Mouse (Mus musculus) left cerebral cortex, adult 2 months (tissue): ENCODE results near the gene Tulp1. TPM values are rescaled to one million over a fixed set of nuclear protein-coding genes. Genes with fewer than 3 reads are reported as not detected.
"Not testable (repeated sequence)": the region's sequence is repeated elsewhere in the genome, so short reads cannot be mapped to it uniquely, and the experiment has no call there.

Source experiments
- DNase-seq, 2 experiments: peaks; one replicate each; pipeline ENCODE4 v3.0.0; 2021 to 2022; ENCODE audit warnings: low spot score in 2 of 2, mixed read lengths in 1 of 2; ENCODE audit errors: extremely low spot score in 1 of 2
- H3K27ac ChIP-seq: fragments of 200-600 bp; 2 replicates; pipeline ENCODE4 v1.8.1; 2022
- H3K4me3 ChIP-seq: fragments of 200-600 bp; 2 replicates; pipeline ENCODE4 v1.8.1; 2022
- CTCF ChIP-seq: fragments of 200-600 bp; IDR thresholded peaks from 2 replicates; pipeline ENCODE4 v1.8.1; 2022; ENCODE audit warnings: antibody characterized with exemption, mild to moderate bottlenecking, moderate library complexity
- intact Hi-C: fragments of 180-260 bp; cut with DNase I; formaldehyde crosslinking; loops from one replicate; pipeline ENCODE4 v1.15.1; 2025
- total RNA-seq, 2 experiments: library from RNA; stranded (reverse); gene quantifications; 2 replicates each; pipeline ENCODE4 v1.2.3; 2021

Gene Tulp1
- total RNA-seq, 2 experiments from 2014 or later = not detected

DNA sequence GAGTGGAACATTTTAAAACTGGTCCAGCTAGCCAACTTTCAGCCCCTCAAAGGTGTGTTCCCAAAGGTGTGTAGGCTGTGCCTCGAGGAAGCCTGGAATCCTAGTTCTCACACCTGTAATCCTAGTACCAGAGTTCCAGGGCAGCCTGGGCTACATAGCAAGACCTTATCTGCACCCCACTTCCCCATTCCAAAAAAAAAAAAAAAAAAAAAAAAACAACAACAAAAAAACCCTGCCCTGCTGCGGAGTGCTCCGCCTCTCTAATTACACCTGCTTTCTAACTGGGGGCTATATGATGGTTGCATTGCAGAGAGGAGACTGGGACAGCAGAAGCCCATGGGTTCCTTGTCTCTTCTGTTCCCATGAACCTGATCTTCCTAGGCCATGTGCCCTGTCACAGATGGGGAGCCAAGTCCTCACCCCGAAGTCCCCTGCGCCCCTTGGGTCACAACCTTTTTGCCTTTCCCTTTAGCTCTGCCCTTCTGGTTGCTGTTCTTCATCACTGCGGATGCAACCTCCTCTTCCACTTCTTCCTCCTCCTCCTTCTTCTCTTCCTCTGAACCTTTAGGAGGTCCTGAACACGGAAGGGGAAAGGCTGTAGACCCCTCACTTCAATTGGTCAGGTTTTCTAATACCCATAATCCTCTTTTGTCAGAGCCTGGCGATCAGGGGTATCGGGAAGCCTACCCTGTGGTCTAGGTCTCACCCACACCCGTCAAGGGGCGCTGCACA, 2.9 kb downstream of the Tulp1 start:
- TF ChIP-seq CTCF = no peak
- Histone ChIP-seq H3K4me3 (no peak overlapping the region), H3K27ac (no peak overlapping the region)
- intact Hi-C loops = no loop called here
- no peak for DNase-seq

DNA sequence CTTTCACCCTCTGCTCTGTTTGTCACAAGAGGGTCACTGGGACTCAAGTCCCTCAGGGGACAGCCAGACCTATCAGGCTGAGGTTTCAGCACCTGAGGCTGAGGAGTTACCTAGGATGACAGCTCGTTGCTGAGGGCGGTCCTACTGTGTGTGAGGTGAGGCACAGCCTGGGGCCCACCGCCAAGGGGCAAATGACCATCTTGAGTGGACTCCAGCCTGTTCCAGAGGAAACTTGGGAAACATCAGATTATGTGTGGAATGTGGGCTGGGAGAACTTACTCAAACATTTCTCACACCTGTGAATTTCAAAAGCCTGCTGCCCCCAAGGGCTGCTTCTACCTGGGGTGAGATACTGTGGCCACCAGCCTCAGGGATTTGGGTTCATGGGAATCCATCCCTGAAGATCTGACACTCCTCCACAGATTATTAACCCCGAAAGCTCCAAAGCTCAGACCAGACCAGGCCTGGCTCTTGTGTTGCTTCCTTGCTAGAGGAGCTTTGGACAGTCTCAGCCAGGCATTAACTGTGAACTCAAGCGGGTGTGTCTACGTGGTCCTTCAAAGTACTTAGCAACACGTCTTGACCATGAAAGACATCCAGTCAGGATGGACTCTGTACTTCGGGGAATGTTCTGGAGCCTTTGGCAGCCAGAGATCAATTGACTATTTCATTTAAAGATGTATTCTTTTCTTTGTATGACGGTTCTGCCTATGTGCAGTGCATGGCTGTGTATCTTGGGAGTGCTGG, 4.3 kb downstream of the Tulp1 start:
- intact Hi-C loops = no loop called here
- DNase-seq = no peak
- Histone ChIP-seq H3K27ac (no peak overlapping the region), H3K4me3 (no peak overlapping the region)
- no peak for TF ChIP-seq CTCF

- H3K4me3 ChIP-seq, H3K27ac ChIP-seq, intact Hi-C loops, DNase-seq: not testable (repeated sequence)
Measured at GRCm38 (mm10) chr17:28358576-28359261, 6.3 kb downstream of the Tulp1 start.

DNA sequence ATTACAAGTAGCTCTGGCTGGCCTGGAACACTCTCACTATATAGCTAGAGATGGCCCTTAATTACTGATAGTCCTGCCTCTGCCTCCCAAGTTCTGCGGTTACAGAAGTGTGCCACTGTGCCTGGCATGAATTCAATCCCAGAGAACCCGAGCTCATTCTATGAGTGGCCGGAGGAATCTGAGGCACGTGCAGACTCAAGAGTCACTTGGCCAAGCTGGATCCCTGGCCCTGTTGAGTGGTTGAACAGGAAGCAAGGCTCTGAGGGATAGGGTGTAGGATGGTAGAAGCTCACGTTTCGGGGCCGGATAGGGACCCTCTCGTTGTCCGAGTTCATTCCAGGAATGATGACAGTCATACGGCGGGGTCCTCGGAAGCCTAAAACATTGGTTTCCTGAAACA, 9.2 kb downstream of the Tulp1 start:
- no peak for TF ChIP-seq CTCF
- DNase-seq = no peak
- no peak overlapping the region for H3K27ac ChIP-seq
- intact Hi-C loops = no loop called here
- H3K4me3 ChIP-seq = no peak overlapping the region

DNA sequence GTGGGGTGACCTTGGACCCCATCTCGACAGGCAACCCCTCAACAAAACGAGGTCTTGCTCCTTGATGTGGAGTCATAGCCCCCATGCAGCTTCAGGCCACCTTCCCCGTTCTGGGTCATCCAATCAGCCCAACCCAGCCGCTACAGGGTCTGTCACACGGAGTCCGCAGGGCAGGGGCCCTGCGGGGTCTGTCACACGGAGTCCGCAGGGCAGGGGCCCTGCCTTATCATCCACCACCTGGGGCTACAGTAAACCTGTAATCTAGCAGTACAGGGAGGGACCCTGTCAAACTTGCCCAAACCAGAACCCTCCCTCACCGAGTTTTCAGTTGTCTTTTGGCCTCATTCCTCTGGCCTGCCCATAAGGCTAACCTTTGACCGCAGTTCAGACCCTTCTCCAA, 13.0 kb downstream of the Tulp1 start:
- H3K27ac ChIP-seq = no peak overlapping the region
- intact Hi-C loops = no loop called here
- DNase-seq = no peak
- no peak for TF ChIP-seq CTCF
- no peak overlapping the region for H3K4me3 ChIP-seq

DNA sequence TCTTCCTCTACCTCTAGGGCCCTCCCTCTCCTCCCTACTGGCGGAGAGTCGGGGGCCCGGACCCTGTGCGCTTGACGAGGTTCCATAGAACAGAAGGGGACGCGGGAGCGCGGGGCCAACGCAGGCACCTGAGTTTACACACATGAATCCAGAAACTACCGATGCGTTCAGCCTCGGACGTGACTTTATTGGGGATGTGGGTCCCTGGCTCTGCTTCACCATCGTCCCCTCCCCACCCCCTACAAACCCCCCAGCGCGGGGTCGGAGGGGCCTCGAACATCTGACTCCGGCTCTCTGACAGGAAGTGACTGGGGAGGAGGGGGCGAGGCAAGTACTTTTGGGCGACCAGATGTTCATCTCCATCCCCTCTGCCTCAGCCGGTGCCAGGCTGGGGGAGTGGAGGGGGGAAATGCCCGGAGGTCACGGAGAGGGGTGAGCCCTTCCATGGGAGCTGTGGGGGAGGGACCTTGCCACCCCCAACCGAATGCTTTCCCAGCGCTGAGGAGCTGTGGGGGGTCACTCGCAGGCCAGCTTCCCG, 13.6 kb downstream of the Tulp1 start:
- H3K27ac ChIP-seq = no peak overlapping the region
- peak overlapping the region; percentile 52 for H3K4me3 ChIP-seq
- no peak for TF ChIP-seq CTCF
- DNase-seq = no peak
- intact Hi-C loops = no loop called here

GRCm38 (mm10) chr17:28350466-28351352, 14.3 kb downstream of the Tulp1 start, which contains the start of gene Tead3:
Gene Tead3 (minus strand): TSS chr17:28350817.
- intact Hi-C loops = no loop called here
- no peak; the same call in 1 of the 2 replicates for TF ChIP-seq CTCF
- peak within 1 kb of the TSS; percentile 52 for H3K4me3 ChIP-seq
- peak in 1 of 2 experiments; percentile 38 for DNase-seq
- no peak within 1 kb of the TSS for H3K27ac ChIP-seq

GRCm38 (mm10) chr17:28349901-28350465, 15.0 kb downstream of the Tulp1 start:
- Histone ChIP-seq H3K4me3 (peak overlapping the region; percentile 52), H3K27ac (no peak overlapping the region)
- intact Hi-C loops = no loop called here
- no peak for TF ChIP-seq CTCF
- DNase-seq = no peak

DNA sequence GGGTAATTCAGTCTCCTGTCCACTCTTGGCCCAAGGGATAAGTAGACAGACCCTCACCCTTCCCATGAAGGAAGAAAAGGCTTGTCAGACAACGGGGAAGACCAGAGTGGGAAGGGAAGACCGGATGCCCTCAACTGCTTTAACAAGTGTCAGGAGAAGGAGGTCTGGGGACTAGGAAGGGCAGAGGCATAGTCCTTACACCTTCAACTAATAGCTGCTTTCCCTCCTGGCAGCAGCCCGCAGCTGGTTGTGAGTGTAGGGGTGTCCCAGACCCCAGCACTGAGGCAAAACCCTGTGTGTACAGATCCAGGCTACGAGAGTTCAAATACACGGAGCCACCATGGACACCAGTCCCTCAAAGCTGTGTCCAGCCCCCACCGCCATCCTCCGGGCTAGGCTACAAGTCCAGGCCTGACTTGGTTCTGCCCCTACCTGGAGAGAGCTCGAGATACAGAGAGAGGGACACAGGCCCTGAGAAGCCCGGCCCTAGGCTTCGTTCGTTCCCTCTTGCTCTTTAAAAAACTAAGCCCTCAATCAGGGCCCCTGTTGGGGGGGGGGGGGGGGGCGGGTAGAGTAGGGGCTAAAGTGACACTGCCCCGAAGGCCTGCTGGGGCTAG, 15.7 kb downstream of the Tulp1 start:
- intact Hi-C loops = no loop called here
- H3K4me3 ChIP-seq = peak overlapping the region; percentile 52; the same call in 1 of the 2 replicates
- DNase-seq = no peak
- no peak for TF ChIP-seq CTCF
- no peak overlapping the region for H3K27ac ChIP-seq

DNA sequence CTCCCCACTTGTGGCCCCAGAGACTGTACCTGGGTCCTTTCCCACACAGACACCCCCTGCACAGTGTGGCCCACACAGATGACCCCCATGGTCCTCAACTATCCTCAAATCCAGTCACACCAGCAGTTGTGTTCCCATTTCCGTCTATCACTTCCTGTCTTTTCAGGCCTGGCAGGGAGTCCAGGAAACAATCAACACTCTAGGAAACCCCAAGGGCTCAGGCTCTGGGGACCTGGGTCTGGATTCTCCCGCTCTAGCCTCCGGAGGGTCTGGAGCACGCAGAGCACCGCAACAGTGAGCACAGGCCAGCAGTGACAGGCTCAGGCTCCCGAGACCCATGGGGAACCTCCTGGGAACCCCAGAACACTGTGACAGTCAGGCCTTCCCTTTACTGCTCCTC, 16.8 kb downstream of the Tulp1 start:
- no peak for DNase-seq
- intact Hi-C loops = no loop called here
- TF ChIP-seq CTCF = no peak
- Histone ChIP-seq H3K4me3 (no peak overlapping the region), H3K27ac (no peak overlapping the region)
